Mouse (Mus musculus) retina, adult 2 months (tissue): ENCODE data around the gene Snrpc.

Source experiments
- DNase-seq: peaks from one replicate; pipeline ENCODE4 v3.0.0-alpha.2; 2012; ENCODE audit warnings: low read depth, low spot score

The Snrpc gene

GRCm38 (mm10) chr17:27859131-27859530, 21.2 kb downstream of the Snrpc start:
- DNase-seq, result no peak

- no peak for DNase-seq
These were observed 27.5 kb downstream of the Snrpc start for GRCm38 (mm10) chr17:27865461-27865860.

- no peak for DNase-seq
These were observed 28.8 kb downstream of the Snrpc start for GRCm38 (mm10) chr17:27866737-27867136.

- DNase-seq, result no peak
These were observed 33.9 kb downstream of the Snrpc start for GRCm38 (mm10) chr17:27871851-27872250.

GRCm38 (mm10) chr17:27873583-27873982, 35.6 kb downstream of the Snrpc start:
- DNase-seq, result no peak

GRCm38 (mm10) chr17:27874510-27874909, 36.6 kb downstream of the Snrpc start:
- no peak for DNase-seq

GRCm38 (mm10) chr17:27881518-27881917, 43.6 kb downstream of the Snrpc start:
- no peak for DNase-seq

- no peak for DNase-seq
These were observed 45.2 kb downstream of the Snrpc start for GRCm38 (mm10) chr17:27883129-27883528.

GRCm38 (mm10) chr17:27883994-27884393, 46.0 kb downstream of the Snrpc start:
- no peak for DNase-seq

GRCm38 (mm10) chr17:27886499-27887210, 48.7 kb downstream of the Snrpc start:
- no peak for DNase-seq
